Mouse (Mus musculus): ENCODE results near the gene Ube2e1.

Gene Ube2e1

GRCm38 (mm10) chr14:18331693-18332131 is at the start of gene Ube2e1:
Ube2e1 (minus strand) TSS chr14:18331859.
- CTCF ChIA-PET = no interaction called here

GRCm38 (mm10) chr14:18379841-18380240 is 48.2 kb upstream of the Ube2e1 start:
- CTCF ChIA-PET = no interaction called here

GRCm38 (mm10) chr14:18377944-18378575 is 46.4 kb upstream of the Ube2e1 start:
- CTCF ChIA-PET = no interaction called here

GRCm38 (mm10) chr14:18376206-18376605 is 44.5 kb upstream of the Ube2e1 start:
- CTCF ChIA-PET = no interaction called here

- CTCF ChIA-PET = no interaction called here
These were observed 42.2 kb upstream of the Ube2e1 start for GRCm38 (mm10) chr14:18373758-18374405.

- CTCF ChIA-PET = no interaction called here
These were observed 41.3 kb upstream of the Ube2e1 start for GRCm38 (mm10) chr14:18372761-18373610.

- CTCF ChIA-PET = no interaction called here
These were observed 37.4 kb upstream of the Ube2e1 start for GRCm38 (mm10) chr14:18369031-18369430.

- CTCF ChIA-PET = no interaction called here
These were observed 35.4 kb upstream of the Ube2e1 start for GRCm38 (mm10) chr14:18367025-18367424.

- CTCF ChIA-PET = no interaction called here
These were observed 32.7 kb upstream of the Ube2e1 start for GRCm38 (mm10) chr14:18364321-18364720.

- CTCF ChIA-PET = no interaction called here
These were observed 24.8 kb upstream of the Ube2e1 start for GRCm38 (mm10) chr14:18356442-18356841.

- CTCF ChIA-PET = no interaction called here
These were observed 24.0 kb upstream of the Ube2e1 start for GRCm38 (mm10) chr14:18355514-18356190.

GRCm38 (mm10) chr14:18353525-18353924 is 21.9 kb upstream of the Ube2e1 start:
- CTCF ChIA-PET = no interaction called here

- CTCF ChIA-PET = no interaction called here
These were observed 21.3 kb upstream of the Ube2e1 start for GRCm38 (mm10) chr14:18352934-18353333.

GRCm38 (mm10) chr14:18350680-18351079 is 19.0 kb upstream of the Ube2e1 start:
- CTCF ChIA-PET = no interaction called here

GRCm38 (mm10) chr14:18349871-18350270 is 18.2 kb upstream of the Ube2e1 start:
- CTCF ChIA-PET = no interaction called here

GRCm38 (mm10) chr14:18343589-18343988 is 11.9 kb upstream of the Ube2e1 start:
- CTCF ChIA-PET = no interaction called here

GRCm38 (mm10) chr14:18342749-18343148 is 11.1 kb upstream of the Ube2e1 start:
- CTCF ChIA-PET = no interaction called here

- CTCF ChIA-PET = no interaction called here
These were observed 9.4 kb upstream of the Ube2e1 start for GRCm38 (mm10) chr14:18341088-18341487.

GRCm38 (mm10) chr14:18336106-18336505 is 4.4 kb upstream of the Ube2e1 start:
- CTCF ChIA-PET = no interaction called here

GRCm38 (mm10) chr14:18330789-18331692 is 618 bp downstream of the Ube2e1 start:
- CTCF ChIA-PET = interaction anchor here (0.5 kb wide), 1 partner anchor 301 kb away, joined by 3 read pairs; no protein-coding TSS in a partner anchor

- CTCF ChIA-PET = no interaction called here
These were observed 4.5 kb downstream of the Ube2e1 start for GRCm38 (mm10) chr14:18326968-18327672.
